Comparison of ENCODE assay signal across 13 mouse cellular contexts in the genomic region with DNA sequence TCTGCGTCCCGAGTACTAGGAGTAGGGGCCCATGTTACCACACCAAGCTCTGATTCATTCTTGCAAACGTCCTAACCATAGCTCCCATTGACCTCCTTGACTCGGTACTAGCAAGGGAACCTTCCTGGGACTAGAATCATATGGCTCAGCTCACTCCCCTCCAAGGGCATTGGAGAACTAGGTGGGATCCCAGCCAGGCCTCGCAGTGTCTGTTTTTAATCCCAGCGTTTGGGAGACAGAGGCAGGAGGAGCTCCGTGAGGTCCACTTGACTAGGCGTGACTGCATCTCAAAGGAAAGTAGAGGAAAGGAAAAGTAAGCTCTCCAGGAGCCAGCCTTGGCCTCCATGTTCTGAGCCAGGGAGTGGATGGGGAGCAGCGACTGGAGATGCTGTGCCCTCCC.
"Had no signal": no experiment of that assay in that cellular context is flagged by ENCODE, and none has a peak within 500 bp of the region (broad histone marks: within the 10 kb centered on the region; RNA-seq: fewer than 3 reads in every experiment).

No protein-coding gene starts in this region.

- ATAC-seq: inflammation-experienced regulatory T-cells, adult 6 months; liver, postnatal 0 days had no signal

- H3K4me2 ChIP-seq: limb, embryonic 12.5 days; liver, embryonic 13.5 days; lung, embryonic 15.5 days; midbrain, embryonic 11.5 days had no signal

- H3K27ac ChIP-seq: limb, embryonic 12.5 days; macrophage had no signal

- H3K36me3 ChIP-seq: limb, embryonic 12.5 days; liver, embryonic 13.5 days; lung, embryonic 15.5 days had no signal

- H3K4me3 ChIP-seq: limb, embryonic 12.5 days; liver, embryonic 13.5 days; lung, embryonic 15.5 days had no signal

- H3K9me3 ChIP-seq: limb, embryonic 12.5 days; liver, embryonic 13.5 days; lung, embryonic 15.5 days; megakaryocyte, embryonic 14.5 days had no signal

- DNase-seq: liver; liver, embryonic 13.5 days; liver, postnatal 0 days; lung, postnatal 14 days; right cerebral cortex, postnatal 14 days; thymus, adult 2 months; thymus, postnatal 36 days had no signal

- H3K4me1 ChIP-seq: limb, embryonic 12.5 days had no signal

- H3K27me3 ChIP-seq: limb, embryonic 12.5 days; liver, embryonic 13.5 days; lung, embryonic 15.5 days; megakaryocyte, embryonic 14.5 days had no signal

- H3K9ac ChIP-seq: limb, embryonic 12.5 days; liver, embryonic 13.5 days; liver, postnatal 0 days; lung, embryonic 15.5 days had no signal
